Mouse (Mus musculus) small intestine, adult 2 months (tissue): ENCODE data around the gene Cacna2d3.

Source experiments
- CTCF ChIP-seq: fragments of 200-500 bp; IDR thresholded peaks from 2 replicates; pipeline ENCODE4 v1.5.1; 2012; ENCODE audit warnings: low read depth, mild to moderate bottlenecking, control low read depth, inconsistent platforms, low read length, moderate library complexity, mixed read lengths; ENCODE audit not compliant: insufficient replicate concordance, insufficient read length; ENCODE audit errors: extremely low read depth
- POLR2A ChIP-seq: fragments of 200-500 bp; IDR thresholded peaks from 2 replicates; pipeline ENCODE4 v1.6.1; 2012; ENCODE audit warnings: low read depth, mild to moderate bottlenecking, control low read depth, inconsistent platforms, low read length, moderate library complexity

GRCm38 (mm10) chr14:29130511-29130910, 591.2 kb downstream of the Cacna2d3 start:
- TF ChIP-seq POLR2A (no peak), CTCF (no peak)
